Mouse (Mus musculus) spleen, adult 12 weeks (tissue): ENCODE results near the gene Pced1b.

Experiments
- DNase-seq: peaks from one replicate; pipeline ENCODE4 v3.0.0; 2022; ENCODE audit warnings: low spot score

Pced1b gene

DNA sequence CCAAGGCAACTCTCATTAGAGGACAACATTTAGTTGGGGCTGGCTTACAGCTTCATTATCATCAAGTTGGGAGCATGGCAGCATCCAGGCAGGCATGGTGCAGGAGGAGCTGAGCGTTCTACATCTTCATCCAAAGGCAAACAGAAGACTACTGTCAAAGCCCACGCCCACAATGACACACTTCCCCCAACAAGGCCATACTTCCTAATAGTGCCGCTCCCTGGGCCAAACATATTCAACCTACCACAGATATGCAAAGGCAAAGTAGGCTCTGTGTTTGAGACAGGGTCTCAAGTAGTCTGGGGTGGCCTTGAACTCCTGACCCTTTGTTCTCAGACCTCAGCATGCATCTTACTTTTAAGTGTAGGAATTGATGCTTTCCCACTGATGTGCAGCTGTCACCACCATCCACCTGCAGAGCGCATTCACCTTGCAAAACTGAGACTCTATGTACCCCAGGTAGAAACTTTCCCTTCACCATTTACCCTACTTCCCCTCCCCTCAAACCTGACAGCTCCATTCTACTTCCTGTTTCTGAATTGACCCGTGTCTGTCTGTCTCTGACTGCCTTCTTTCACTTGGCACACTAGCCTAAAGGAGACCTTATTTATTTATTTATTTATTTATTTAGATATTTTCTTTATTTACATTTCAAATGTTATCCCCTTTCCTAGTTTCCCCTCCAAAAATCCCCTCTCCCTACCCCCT is 40.7 kb downstream of the Pced1b start:
- DNase-seq: no peak

GRCm38 (mm10) chr15:97288690-97289089 is 41.8 kb downstream of the Pced1b start:
- DNase-seq: no peak

GRCm38 (mm10) chr15:97289176-97289575 is 42.3 kb downstream of the Pced1b start:
- no peak for DNase-seq

DNA sequence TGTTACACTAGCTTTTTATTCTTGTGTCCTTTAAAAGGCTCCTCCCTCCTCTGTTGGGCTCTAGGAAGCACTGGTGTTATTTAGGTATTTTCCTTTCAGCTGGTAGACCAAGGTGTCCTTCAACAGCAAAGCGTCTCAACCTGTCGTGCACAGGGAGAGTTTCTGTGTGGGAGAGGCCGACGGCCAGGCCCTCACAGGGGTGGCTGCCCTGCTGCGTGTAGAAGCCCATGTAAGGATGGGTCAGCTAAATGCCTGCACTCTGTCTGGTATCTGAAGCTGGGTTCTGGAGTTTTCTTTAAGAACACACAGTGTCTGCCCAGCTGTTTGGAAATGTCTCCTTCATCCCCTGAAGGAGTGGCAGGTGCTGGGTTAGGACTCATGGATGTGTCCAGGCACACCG is 43.4 kb downstream of the Pced1b start:
- DNase-seq: no peak

- DNase-seq: no peak
Measured at GRCm38 (mm10) chr15:97291291-97292050, 44.6 kb downstream of the Pced1b start.

GRCm38 (mm10) chr15:97307935-97308334 is 61.0 kb downstream of the Pced1b start:
- DNase-seq: no peak

GRCm38 (mm10) chr15:97309533-97309932 is 62.6 kb downstream of the Pced1b start:
- DNase-seq: no peak

DNA sequence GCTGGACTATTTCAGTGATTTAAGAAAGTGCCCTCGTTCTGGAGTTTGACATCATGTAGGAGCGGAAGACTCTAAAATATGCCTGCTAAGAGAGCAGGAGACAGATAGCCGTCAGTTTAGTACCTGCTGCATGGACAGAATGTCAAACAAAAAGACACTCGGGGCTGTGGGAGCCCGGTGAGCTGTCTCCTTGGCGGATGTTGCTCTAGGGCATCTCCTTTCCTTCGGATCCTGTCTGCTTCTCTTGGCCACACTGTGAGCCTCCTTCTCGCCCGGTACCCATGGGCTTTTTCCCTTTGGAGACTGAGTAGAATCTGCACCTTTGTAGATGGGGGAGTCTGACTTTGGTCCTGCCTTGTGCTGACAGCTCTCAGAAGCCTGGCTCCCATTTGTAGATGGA is 63.3 kb downstream of the Pced1b start:
- DNase-seq: no peak

DNA sequence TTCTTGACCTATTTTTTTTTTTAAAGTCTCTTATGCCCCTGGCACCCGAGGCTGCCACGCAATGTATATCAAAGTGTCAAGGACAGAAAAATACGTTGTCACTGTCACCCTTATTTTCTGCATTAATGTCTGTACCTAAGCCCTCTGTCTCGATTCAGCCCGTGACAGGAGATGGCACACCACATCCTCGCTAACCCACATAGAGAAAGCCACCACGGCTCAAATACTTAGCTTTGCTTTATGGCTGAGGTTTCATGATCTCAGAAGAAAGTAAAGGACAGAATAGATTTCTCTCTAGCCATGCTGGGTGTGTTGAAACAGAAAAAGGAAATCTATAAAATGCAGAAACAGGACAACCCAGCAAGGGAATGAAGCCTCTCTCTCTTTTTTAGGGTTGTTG is 64.3 kb downstream of the Pced1b start:
- DNase-seq: no peak

DNA sequence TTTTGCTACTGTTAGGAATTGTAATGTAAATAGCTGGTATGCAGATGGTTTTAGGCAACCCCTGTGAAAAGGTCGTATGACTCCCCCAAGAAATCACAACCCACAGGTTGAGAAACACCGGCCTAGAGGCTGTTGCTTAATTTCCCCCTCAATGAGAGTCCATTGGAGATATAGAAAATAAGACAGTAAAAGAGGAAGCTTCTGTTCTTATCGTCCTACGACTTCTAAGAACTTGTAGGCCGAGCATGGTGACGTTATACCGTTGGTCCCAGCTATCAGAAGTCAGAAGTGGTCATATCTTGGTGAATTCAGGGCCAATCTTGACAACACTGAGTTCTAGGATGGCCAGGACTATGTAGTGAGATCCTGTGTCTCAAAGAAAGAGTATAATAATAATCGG is 65.0 kb downstream of the Pced1b start:
- DNase-seq: no peak

- DNase-seq: no peak
Measured at GRCm38 (mm10) chr15:97314720-97315421, 68.0 kb downstream of the Pced1b start.

- DNase-seq: no peak
Measured at GRCm38 (mm10) chr15:97315422-97315757, 68.5 kb downstream of the Pced1b start.

GRCm38 (mm10) chr15:97318365-97319001 is 71.6 kb downstream of the Pced1b start:
- no peak for DNase-seq

- DNase-seq: no peak
Measured at GRCm38 (mm10) chr15:97322821-97323220, 75.9 kb downstream of the Pced1b start.

DNA sequence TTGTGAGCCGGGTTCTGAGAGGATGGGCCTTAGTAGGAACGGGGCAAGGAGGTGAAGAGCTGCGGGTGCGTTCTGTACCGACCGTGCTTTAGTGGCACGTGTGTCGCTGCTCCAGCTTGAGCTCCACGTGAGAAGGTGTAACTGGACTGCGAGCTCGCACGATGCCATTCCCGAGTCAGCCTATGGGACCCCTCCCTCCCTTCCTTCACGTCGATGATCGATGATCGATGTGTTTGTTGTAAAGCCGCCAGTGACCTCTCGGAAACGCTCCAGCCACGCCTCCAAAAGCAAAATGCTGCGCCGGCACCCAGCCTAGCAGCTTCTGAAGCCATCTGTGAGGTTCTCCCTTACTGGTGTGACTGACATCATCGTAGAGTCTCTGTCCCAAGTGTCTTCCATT is 76.6 kb downstream of the Pced1b start:
- DNase-seq: no peak

DNA sequence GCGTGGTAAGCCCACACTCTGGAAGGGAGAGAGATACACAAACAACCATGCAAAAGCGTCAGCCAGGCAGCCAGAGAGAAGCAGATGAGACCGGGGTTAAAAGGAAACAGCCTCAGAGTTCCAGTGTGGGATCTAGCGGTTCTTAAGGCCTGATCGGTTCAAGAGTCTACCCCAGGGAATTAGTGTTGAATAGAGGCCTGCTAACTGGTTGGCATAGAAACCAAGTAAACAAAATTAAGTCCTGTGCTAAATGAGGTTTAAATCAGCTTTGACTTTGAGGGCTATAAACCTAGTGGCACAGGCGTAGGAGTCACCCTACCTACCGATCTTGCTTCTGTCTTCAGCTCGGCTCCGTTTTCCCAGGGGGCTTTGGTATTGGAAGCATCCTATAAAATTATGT is 77.4 kb downstream of the Pced1b start:
- no peak for DNase-seq

- peak; percentile 63 for DNase-seq
Measured at GRCm38 (mm10) chr15:97327500-97328081, 80.7 kb downstream of the Pced1b start.

GRCm38 (mm10) chr15:97332582-97332981 is 85.7 kb downstream of the Pced1b start:
- DNase-seq: no peak

GRCm38 (mm10) chr15:97337636-97338352 is 90.9 kb downstream of the Pced1b start:
- no peak for DNase-seq

DNA sequence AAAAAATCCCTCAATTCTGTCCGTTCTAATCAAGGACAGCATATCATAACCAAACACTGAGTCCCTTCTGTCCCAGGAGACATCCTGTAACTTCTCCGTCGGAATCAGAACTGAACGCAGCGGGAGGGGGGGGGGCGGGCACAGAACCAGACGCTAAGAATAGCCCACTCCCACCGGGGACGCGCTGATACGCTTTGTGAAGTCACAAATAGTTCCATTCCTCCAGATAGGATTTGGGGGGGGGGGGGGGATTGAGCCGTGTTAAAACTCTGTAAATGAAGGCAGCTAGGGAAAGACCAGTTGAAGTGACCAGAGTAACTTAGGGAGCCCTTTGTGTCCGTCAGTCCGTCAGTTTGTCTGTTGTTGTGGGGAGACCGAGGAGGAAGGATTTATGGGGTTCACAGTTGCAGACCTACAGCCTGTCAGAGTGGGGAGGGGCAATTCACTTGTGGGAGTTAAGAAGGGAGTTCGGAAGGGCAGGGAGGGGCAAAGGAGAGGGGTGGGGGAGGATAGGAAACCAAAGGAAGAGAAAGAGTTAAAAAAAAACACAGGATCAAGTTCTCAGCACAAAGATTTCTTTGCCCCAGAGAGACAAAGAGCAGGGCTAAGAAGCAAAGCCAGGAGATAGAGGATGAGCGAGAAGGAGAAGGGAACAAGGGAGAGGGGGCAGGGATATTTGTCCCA is 91.6 kb downstream of the Pced1b start:
- DNase-seq: no peak

- DNase-seq: no peak
Measured at GRCm38 (mm10) chr15:97342336-97342735, 95.4 kb downstream of the Pced1b start.
